Mouse (Mus musculus) spleen, postnatal 0 days (tissue): ENCODE measurements around the gene Csl. TPM values are rescaled to one million over a fixed set of nuclear protein-coding genes. Genes with fewer than 3 reads are reported as not detected.

Experiments used
- polyA plus RNA-seq: library from polyadenylated mRNA; unstranded; fragments of >200 nt; fragmentation: Nextera tagmentation; extraction: Ambion mirVana; gene quantifications from 2 replicates; pipeline ENCODE4 v1.2.1, GENCODE M21; 2015

The Csl gene
- polyA plus RNA-seq = not detected in 2 replicates

DNA sequence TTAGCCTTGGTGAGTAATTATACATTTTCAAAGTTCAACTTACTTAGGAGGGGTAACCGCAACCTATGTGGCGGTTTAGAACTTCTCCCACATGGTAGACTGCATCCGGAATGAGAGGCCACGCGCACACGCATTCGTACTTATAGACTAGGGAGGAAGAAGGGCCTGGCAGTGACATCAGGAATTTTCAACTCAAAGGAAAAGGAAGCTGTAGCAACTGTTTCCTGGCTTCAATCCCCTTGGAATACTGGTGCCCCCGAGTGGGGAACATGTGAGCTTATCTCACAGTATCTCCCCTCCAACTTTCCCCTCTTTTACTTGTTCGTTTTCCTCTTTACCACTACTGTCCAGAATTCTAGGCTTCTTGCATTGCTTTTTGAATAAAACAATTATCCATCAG, at the start of gene Csl:
Gene Csl (minus strand): TSS at position 101 of the 400 bp plus-strand sequence.

